Mouse (Mus musculus) brain, adult 2 months (tissue): ENCODE measurements around the gene Mroh7.
"Not testable (repeated sequence)": the region's sequence is repeated elsewhere in the genome, so short reads cannot be mapped to it uniquely, and the experiment has no call there.

Experiments
- DNase-seq: peaks from one replicate; pipeline ENCODE4 v3.0.0; 2011; ENCODE audit warnings: low read depth, low spot score

The Mroh7 gene

DNA sequence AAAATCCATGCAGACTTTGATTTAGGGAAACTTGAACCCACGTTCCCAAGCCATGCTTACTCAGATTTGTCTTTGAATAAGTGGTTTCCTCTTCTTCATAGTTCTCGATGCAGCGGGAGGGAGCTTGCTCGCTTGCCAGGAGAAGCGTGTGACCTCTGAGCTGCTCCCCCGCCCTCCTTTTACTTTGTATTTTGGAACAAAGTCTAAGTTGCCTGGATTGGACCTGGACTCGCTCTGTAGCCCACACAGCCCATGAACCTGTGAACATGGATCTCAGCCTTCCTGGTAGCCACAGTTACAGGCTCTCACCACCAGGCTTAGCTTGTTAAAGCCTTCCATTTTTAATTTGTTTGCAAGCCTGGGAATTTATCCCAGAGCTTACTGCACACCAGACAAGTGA, at the start of gene Mroh7:
Mroh7 (minus strand) TSS at position 112 of the 400 bp plus-strand sequence.
- DNase-seq, result no peak

- peak; percentile 71 for DNase-seq
Measured at GRCm38 (mm10) chr4:106780045-106780444, 49.3 kb upstream of the Mroh7 start.

DNA sequence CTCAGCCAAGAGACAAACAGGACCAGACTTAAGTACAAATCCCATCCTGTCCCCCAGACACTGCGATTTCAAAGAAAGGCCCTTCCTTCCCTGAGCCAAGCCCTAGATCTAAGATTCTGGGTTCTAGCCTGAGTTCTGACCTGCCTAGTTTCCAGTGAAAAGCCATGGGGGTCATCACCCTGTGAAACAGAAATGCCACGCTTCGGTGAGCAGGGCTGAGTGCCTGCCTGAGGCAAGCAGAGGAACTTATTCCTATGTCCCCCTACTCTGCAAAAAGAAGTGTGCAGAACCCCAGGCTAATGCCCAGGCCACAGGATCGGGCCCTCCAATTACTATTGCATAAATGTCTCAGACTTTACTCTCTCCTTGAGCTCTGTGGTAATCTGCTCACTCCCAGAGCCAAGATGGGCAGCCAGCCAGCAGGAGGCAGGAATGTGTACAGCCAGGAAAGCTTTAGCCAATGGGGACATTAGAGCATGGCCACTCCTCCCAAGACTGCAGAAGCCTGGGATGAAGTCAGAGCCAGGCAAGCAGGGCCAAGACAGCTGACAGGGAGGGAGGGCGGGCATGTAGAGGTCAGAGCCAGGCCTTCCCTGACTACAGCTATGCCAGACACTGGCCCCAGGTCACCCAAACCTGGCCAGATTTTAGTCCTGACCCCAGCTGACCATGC, 47.5 kb upstream of the Mroh7 start:
- DNase-seq, result peak; percentile 98

DNA sequence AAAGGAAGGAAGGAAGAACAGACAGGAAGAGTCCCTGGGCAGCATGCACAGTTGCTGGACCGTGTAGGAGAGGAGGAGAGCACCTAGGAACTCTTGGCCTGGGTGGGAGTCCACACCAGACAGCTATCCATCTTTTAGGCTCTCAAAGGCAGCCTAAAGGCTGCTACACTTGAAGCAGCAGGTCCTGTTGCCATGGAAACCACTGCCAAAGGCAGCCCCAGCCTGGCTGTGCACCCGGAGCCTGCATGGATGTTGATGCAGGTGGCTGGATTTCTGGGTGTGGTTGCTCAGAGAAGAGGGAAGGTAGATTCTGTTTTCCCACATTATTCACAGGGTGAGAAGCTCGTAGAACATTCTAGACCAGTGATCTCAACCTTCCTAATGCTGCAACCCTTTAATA, 46.3 kb upstream of the Mroh7 start:
- peak; percentile 91 for DNase-seq

- not testable (repeated sequence) for DNase-seq
Measured at GRCm38 (mm10) chr4:106775767-106776166, 45.0 kb upstream of the Mroh7 start.

DNA sequence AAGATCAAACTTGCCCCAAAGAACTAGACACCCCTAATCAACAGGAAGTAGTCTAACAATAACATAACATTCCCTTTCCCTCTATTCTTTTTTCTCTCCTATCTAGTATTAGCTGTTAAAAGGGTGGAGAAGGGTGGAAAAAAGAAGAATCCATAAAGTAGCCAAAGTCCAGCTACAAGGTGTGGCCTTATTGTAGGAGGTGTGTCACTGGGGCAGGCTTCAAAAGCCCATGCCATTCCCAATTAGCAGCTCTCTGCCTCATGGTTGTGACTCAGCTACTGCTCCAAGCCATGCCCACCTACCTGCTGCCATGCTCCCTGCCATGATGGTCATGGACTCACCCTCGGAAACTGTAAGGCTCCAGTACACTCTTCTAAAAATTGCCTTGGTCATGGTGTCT, 41.8 kb upstream of the Mroh7 start:
- DNase-seq, result no peak

DNA sequence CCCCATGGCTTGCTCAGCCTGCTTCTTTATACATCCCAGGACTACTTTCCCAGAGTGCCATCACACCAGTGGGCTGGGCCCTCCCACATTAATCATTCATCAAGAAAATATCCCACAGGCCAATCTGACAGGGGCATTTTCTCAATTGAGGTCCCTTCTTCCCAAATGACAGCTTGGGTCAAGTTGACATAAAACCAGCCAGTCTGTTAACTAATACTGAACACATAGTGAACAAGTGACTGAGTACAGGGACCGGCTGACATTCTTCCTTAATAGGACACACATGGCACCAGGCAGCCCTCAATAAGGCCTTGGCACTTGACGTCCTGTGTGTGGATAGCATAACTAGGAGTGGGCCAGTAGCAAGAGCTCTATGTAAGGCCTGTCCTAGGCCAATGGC, 38.6 kb upstream of the Mroh7 start:
- no peak for DNase-seq

- no peak for DNase-seq
Measured at GRCm38 (mm10) chr4:106764166-106764565, 33.4 kb upstream of the Mroh7 start.

DNA sequence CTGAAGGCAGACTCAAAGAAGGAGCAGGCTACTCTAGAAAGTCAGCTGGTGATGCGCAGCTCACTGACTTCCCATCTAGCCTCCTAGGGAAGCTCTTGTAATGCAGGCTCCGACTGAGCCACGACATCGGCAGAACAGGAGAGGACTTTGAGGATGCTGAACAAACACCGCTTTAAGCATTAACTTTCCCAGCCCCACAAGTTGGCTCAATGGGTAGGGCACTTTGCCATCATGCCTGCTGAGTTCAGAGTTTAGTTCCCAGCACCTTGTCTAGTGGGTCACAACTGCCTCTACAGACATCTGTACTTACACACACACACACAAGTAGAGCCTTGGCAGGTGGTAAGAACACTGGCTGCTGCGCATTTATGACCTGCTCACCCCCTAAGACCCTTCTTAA, 21.0 kb upstream of the Mroh7 start:
- DNase-seq, result no peak

- peak; percentile 95 for DNase-seq
Measured at GRCm38 (mm10) chr4:106749699-106750098, 19.0 kb upstream of the Mroh7 start.

- peak; percentile 21 for DNase-seq
Measured at GRCm38 (mm10) chr4:106747001-106747580, 16.4 kb upstream of the Mroh7 start.

DNA sequence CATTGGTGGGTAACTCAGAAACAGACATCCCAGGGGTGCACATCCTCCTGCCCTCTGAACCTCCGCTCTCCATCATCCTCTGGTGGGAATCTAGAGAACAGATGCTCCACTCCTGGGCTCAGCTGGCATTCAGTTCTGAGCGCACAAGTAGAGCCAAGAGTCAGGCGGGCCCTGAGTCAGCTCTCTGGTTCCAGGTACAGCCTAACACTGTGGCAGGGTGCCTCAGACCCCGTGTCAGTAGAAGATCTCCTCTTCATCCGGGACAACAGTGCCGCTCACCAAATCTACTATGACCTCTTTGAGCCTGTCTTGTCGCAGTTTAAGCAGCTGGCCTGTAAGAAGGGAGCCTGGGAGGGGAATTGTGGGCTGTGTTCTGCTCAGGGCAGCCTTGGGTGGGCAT, 15.1 kb upstream of the Mroh7 start:
- peak; percentile 51 for DNase-seq

DNA sequence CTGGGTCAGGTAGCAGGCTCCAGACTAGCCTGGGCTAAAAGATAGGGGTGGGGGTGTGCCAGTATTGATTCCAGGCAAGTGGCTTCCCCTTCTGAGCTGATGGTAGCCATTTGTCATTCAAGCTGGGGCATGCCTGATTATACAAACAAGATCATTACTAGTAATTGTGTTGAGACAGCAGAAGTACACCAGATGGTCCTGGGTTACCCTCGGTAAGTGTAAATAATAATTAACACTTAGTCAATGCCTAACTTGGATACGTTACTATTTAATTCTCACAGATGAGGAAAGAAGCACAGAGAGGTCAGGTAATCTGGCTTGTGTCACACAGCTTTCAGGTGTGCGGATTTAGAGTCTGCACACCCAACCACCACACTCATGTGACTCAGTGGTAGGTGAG, 7.2 kb upstream of the Mroh7 start:
- DNase-seq, result no peak

DNA sequence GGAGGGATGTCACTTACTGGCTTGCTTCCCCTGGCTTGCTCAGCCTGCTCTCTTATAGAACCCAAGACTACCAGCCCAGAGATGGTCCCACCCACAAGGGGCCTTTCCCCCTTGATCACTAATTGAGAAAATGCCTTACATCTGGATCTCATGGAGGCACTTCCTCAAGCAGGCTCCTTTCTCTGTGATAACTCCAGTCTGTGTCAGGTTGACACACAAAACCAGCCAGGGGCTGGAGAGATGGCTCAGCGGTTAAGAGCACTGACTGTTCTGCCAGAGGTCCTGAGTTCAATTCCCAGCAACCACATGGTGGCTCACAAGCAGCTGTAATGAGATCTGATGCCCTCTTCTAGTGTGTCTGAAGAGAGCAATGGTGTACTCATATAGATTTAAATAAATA, 6.2 kb upstream of the Mroh7 start:
- DNase-seq, result not testable (repeated sequence)

GRCm38 (mm10) chr4:106733636-106734035, 2.9 kb upstream of the Mroh7 start, which contains the start of gene Fam151a:
TSS of gene Fam151a (plus strand) at chr4:106733889.
- no peak for DNase-seq

DNA sequence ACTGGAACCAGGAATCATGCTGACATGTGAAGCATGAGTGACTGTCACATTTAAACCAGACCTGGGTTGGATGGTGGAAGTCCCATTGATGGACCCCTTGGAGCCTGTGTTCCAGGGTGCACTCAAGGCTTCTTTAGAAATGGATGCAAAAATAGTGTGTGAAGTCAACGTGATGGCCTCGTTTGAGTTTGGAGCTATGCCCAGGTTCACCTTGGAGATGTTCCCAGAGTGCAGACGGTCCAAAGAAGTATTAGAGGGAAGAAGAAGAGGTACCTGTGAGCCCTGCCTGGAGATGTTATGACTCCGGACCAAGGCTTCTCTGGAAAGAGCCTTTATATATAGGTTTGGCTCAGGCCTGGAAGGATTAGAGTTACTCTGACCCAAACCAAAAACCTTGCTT, 10.1 kb downstream of the Mroh7 start:
- DNase-seq, result peak; percentile 52

GRCm38 (mm10) chr4:106713622-106714021, 17.1 kb downstream of the Mroh7 start:
- no peak for DNase-seq

- peak; percentile 86 for DNase-seq
Measured at GRCm38 (mm10) chr4:106708408-106708807, 22.3 kb downstream of the Mroh7 start.

- DNase-seq, result no peak
Measured at GRCm38 (mm10) chr4:106707957-106708356, 22.8 kb downstream of the Mroh7 start.

GRCm38 (mm10) chr4:106705096-106705665, 25.5 kb downstream of the Mroh7 start:
- DNase-seq, result peak; percentile 22

- DNase-seq, result peak; percentile 87
Measured at GRCm38 (mm10) chr4:106704416-106704815, 26.3 kb downstream of the Mroh7 start.

GRCm38 (mm10) chr4:106703956-106704355, 26.8 kb downstream of the Mroh7 start:
- no peak for DNase-seq

DNA sequence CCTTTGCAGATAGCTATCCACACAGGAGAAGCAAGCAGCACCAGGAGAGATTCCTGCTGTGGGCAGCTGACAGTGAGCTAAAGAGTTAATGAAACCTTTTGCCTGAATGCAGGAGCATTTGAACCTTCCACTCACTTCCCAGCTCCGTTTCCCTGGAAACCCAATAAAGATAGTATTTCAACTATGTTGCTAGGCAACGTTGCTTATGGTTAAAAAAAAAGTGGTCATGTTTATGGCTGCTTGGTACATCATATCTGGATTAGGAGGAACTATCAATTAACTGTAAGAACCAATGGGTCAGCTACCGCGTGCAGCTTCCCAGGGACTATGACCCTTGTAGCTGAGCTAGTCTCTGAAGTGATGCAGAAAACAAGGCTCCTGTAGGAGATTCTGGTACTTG, 29.9 kb downstream of the Mroh7 start:
- peak; percentile 71 for DNase-seq
